Mouse (Mus musculus) spleen, adult 12 weeks (tissue): Measurements from ENCODE around the gene Espl1.

Source experiments
- DNase-seq: peaks from one replicate; pipeline ENCODE4 v3.0.0; 2022; ENCODE audit warnings: low spot score

Gene Espl1

DNA sequence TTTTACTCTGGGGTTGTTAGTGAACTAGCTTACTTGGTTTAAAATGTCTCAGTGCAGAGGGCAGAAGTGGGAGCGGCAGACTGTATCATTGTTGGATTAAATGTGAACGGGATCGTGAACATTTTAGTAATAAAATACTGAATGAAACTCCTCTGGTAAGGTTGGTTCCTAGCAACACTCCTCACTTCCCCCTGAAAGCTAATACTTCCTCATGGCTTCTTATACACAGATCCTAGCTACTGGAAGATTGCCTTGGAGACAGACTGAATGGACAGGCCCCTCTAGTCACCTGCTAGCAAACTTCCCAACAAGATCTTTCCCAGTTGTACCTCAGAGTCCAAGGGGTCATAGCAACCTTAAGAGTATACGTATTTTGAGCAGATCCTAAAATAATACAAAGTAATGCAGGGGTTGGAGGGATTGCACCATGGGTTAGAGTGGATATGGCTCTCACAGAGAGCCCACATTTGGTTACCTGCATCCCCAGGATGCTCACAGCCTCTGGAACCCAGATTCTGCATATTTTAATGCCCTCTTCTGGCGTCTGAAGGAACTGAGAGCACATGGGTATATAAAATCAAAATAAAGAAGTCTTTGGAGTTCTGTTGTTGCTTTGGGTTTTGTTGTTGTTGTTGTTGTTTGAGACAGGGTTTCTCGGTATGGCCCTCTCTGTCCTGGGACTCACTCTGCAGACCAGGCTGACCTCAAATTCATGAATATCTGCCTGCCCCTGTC, 21.9 kb upstream of the Espl1 start:
- DNase-seq = no peak

DNA sequence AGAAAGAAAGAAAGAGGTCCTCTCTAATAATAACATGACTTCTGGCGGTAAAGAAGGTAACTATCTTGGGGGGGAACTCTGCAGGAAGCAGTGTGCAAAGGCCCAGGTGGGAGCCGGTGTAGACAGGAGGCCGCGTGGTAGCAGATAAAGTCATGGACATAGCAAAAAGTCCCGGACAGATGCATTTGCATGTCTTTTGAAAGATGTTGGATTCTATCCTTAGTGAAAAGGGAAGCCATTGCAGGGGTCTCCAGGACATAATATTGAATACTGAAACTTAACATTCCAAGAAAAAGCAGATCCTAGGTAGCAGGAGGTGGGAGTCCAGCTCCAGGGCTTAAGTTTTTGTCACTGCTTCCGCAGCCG, 17.4 kb upstream of the Espl1 start:
- no peak for DNase-seq

DNA sequence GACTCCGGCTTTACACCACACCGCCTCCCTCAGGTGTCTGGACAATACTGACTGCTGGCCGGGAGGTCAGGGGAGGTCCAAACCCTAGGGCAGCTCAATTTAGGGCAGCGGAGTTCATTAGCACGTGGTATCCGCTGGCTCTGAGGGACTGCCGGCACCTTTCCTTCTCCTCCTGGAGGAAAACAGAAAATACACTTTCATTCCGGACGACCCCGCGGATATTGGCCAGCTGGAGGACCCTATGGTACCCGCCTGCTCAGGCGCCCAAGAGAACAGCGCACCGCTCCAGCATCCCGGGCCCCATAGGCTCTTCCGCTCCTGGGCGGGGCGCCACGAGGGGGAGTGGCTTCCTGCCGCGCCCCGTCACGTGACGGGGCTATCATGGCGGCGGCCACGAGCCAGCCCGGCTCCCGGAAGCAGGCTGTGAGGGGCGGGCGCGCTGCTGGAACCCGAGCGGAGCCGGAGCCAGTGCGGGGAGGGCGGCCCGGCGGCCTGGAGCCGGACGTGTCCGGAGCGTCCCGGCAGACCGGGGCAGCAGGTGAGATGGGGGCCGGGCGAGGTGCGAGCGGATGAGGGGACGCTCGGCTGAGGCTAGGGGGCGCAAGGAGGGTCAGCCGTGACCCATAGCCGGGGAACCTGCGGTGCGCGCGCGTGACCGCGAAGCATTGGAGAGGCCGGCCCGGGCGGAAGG, 16.8 kb upstream of the Espl1 start, which contains the start of gene Mfsd5:
Gene Mfsd5, plus strand, starts transcription at position 363 of the 691 bp plus-strand sequence.
- DNase-seq = peak; percentile 78

DNA sequence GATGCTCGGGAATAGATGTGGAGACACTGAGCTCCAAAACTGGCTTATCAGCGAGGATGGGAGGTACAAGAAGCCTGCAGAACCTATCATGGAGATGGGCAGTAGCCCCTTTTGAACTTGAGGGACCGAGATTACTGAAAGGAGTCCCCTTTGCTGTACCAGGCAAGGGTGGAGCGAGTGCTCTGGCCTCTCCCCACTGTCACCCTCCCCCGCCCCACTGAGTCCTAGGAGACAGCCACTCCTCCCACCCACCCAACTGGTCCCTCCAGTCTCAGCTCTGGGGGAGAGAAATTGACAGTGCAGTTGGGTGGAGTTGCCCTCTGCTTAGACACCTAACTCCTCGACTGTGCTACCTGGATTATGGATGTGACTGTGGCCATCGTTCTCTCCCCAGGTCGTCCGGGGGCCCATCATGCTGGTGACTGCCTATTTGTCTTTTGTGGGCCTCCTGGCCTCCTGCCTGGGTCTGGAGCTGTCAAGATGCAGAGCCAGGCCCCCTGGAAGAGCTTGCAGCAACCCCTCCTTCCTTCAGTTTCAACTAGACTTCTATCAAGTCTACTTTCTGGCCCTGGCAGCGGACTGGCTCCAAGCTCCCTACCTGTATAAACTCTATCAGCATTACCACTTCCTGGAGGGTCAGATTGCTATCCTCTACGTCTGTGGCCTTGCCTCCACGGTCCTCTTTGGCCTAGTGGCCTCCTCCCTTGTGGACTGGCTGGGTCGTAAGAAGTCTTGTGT, 16.1 kb upstream of the Espl1 start:
- no peak for DNase-seq

DNA sequence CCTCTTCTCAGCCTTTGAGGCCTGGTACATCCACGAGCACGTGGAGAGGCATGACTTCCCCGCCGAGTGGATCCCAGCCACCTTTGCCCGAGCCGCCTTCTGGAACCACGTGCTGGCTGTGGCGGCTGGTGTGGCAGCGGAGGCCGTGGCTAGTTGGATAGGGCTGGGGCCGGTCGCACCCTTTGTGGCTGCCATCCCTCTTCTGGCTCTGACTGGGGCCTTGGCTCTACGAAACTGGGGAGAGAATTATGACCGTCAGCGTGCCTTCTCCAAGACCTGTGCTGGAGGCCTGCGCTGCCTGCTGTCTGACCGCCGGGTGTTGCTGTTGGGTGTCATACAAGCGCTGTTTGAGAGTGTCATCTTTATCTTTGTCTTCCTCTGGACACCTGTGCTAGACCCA, 15.4 kb upstream of the Espl1 start:
- no peak for DNase-seq

DNA sequence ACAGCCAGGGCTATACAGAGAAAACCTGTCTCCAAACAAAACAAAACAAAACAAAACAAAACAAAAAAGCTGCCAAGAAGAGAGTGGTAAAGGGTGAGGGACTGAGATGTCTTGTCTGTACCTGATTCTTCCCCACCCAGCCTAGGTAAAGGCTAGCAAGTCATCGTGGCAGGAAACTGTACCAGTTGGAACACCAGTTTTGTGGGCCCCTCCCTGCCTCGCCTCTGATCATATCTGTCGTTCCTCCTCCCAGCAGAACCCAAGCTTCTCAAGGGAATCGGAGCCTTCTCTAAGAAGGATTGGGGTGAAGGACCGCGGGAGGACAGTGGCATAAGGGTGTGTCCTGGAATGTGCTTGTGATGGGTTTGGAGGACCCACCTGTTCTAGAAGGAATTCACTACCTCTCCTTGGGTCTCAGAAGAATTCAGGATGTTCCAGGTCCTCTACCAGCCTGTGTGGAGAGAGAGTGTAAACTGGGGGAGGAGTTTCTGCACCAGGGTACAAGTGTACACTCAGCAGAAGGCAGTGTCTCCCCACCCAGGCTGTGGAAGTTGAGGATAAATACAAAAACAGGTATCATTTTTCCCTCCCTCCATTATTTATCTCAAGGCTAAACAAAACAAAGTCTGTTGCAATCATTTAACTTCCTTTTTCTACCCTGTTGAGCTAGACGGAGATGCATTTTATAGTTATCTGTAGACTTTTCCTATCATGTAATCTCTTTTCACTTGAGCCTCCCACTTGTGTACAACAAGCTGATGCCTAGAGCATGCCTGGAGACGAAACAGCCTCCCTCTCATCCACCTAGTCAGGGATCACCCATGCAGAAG, 13.4 kb upstream of the Espl1 start:
- no peak for DNase-seq

DNA sequence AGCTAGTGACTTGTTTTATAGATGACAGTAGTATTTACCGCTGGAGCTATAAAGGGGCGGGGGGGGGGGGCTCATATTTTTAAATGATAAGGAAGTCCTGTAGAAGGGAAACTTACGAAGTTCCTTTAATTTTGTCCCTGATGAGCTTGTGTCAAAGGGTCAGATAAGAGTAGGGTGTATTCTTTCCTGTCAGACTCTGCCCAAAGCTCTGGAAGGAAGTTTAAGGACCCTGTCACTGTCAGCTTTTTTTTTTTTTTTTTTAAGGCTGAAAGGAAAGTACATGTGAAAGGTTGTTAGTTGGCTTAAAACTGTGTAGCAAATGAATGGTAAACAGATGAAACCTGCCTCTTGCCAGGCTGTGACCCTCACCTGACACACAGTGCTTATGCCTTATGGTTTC, 12.4 kb upstream of the Espl1 start:
- no peak for DNase-seq

DNA sequence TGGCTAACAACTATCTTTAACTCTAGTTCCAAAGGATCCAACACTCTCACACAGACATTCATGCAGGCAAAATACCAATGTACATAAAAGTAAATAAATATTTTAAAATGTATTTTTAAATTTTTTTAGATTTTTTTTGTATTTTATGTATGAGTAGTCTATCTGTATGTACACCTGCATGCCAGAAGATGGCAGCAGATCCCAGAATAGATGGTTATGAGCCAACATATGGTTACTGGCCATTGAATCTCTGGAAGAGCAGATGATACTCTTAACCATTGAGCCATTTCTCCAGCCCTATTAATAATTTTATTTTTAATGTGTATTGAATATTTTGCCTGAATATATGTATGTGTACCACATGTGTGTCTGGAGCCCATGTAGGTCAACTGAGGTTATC, 8.7 kb upstream of the Espl1 start:
- no peak for DNase-seq

DNA sequence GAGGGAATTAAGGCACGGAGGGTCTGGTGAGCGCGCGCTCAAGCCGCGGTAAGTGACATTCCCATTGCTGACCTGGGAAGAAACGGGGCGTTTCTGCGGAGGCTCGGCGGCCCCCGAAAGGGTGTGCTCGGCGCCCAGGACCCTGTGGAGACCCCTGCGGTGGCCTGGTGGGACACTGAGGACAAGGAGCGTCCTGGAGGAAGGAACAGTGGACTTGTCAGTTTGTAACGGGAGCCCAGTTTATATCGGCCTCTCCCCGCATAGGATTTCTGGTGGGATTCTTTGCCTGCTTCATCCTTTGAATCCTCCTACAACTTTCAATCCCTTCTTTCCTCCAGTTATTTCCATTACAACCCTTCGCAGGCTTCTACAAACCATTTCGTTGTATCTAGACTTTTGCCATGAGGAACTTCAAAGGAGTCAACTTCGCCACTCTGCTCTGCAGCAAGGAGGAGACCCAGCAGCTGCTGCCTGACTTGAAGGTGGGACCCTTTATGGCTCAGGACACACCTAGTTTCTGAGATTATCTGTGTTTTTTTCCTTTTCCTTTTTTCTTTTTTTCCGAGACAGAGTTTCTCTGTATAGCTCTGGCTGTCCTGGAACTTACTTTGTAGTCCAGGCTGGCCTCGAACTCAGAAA, 421 bp downstream of the Espl1 start:
- DNase-seq = no peak

DNA sequence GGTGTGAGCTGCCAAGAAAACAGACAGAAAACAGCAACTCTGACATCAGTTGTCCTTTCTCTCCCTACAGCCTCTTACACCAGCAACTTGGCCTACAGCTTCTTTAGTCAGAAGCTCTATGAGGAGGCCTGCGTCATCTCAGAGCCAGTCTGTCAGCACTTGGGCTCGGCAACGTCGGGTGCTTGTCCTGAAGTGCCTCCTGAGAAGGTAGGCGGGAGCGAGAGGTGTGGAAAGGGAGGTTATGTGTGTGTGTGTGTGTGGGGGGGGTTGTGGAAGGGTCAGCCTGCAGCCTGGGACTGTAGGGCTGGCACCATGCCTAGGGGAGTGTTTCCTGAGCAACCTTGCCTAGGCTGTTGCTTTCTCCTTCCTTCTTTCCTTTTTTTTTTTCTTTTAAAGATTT, 6.5 kb downstream of the Espl1 start:
- DNase-seq = no peak

DNA sequence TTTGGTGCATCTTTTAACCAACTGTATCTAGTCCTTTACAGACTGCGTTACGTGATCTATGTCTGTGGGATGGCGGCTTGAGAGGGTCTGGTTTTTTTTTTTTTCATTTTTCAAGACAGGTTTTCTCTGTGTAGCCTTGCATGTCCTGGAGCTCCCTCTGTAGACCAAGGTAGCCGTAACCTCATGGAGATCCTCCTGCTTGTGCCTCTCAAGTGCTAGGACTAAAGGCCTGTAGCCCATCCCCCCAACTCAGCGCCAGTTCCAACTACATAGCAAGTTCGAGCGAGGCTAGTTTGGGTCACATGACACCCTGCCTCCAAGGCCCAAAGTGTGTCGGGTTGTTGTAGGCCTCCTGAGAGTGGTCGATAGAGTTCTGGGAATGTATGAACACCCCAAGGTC, 12.7 kb downstream of the Espl1 start:
- DNase-seq = no peak

DNA sequence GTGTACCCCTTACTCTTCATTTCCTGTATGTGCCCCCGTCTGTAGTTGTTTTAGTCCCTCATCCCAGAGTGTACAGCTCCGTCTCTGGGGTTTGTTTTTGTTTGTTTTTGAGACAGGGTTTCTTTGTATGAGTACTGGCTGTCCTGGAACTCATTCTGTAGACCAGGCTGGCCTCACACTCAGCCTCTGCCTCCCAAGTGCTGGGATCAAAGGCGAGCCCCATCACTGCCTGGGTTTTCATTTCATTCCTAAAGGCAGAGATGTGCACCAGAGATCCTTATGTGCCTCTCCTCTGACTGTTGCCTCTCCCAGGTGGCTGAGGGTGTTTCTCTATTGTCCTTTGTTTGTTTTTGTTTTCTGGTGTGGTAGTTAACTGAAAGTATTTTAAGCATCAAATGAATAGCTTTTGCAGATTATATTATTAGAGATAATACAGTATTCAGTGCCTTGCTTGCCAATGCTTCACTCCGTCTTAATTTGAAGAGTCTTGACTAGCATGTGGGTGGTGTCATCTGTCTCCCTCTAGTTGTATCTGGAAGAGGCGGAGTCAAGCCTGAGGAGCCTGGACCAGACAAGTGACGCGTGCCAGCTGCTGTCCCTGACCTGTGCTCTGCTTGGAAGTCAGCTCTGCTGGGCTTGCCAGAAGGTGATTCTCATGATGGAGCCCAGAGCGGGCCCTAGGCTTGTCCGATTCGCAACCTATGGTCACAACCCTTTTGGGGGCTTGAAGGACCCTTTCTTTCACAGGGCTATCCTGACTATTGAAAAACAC, 14.2 kb downstream of the Espl1 start:
- no peak for DNase-seq

DNA sequence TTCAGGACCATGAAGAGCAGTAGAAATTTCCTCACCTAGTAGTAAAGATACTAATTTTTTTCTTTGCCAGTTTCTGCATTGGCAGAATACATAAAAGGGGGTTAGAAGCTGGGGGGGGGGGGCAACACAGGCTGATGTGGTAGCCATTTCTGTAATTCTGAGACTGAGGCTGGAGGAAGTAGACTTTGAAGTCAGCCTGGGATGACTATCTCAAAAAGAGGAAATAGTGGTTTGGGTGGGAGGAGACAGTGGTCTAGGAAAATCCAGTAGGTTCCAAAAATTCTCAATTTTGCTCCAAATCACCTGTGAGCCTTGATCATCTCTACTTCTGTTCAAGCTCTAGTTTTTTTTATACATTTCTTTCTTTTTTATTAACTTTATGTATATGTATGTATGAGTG, 15.4 kb downstream of the Espl1 start:
- no peak for DNase-seq

DNA sequence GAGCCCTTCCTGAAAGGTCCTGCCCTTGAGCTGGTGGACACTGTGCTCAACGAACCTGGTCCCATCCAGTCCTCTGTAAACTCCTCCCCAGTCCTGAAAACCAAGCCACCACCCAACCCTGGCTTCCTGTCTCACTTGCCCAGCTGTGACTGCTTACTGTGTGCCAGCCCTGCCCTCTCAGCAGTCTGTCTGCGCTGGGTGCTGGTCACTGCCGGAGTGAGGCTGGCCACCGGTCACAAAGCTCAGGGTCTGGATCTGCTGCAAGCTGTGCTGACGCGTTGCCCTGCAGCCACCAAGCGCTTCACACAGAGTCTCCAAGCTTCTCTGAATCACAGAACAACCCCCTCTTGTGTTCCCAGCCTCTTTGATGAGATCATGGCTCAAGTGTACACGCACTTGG, 19.2 kb downstream of the Espl1 start:
- no peak for DNase-seq

DNA sequence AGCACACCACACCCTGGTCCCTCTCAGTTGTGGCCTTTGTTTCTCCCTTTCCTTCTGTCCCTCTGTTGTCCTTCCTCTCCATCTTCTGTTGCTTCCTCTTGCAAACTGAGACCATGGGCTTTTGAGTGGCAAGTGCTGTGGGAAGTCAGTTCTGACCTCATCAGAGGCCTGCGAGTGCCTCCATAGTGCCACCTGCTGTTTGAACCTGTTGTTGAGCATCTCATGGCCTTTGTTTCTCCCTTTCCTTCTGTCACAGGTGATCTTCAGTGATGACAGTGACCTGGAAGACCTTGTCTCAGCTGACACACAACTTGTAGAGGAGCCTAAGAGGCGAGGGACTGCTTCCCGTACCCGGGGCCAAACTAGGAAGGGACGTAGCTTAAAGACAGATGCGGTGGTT, 20.2 kb downstream of the Espl1 start:
- peak; percentile 35 for DNase-seq

DNA sequence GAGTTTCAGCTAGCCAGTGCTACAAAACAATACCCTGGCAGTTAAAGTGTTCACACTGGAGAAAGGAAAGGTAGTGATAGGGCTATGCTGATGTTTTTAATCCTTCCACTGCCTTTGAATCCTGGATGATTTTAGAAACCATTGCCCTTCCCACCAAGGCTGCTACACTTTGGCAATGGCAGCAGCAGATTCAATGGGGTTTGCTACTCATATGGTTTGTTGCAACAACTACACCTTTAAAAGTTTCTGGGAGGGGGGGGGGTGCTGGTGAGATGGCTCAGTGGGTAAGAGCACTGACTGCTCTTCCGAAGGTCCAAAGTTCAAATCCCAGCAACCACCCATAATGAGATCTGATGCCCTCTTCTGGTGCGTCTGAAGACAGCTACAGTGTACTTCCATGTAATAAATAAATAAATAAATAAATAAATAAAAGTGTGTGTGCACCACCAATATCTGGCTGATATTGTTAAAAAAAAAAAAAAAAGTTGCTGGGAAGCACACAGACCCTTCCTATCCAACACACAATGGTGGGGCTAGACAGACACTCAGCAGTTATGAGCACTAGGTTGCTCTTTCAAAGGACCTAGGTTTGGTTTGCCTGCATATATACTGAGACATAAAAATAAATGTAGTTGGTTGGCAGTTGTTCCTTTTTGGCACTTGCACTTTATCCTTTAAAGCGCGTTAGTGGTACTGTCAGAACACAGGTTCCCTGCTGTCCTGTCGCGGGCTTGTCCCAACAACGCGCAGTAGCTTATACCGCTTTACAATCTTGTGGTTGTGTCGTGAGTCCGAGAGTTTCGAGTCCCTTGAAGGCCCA, 28.8 kb downstream of the Espl1 start:
- no peak for DNase-seq

DNA sequence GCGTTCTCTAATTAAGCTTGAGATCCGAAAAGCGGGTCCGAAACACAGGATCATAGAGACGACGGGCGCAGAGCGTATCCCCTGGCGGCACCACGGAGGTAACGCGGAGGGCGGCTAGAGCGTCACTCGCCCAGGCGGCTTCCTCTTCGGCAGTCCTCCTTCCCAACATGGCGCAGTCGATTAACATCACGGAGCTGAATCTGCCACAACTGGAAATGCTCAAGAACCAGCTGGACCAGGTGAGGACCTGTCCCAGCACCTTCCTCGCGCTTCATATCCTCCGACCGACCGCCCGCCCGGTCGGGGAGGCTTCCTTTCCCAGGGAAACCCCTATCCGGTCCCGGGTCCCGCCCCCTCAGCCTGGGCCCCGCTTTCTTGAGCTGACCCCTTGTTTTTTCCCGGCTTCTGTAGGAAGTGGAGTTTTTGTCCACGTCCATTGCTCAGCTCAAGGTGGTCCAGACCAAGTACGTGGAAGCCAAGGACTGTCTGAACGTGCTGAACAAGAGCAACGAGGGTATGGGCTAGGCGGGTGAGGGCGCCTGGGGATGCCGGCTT, 30.0 kb downstream of the Espl1 start, which contains the start of gene Pfdn5:
Gene Pfdn5, plus strand, starts transcription at position 95 of the 555 bp plus-strand sequence.
- peak; percentile 73 for DNase-seq

DNA sequence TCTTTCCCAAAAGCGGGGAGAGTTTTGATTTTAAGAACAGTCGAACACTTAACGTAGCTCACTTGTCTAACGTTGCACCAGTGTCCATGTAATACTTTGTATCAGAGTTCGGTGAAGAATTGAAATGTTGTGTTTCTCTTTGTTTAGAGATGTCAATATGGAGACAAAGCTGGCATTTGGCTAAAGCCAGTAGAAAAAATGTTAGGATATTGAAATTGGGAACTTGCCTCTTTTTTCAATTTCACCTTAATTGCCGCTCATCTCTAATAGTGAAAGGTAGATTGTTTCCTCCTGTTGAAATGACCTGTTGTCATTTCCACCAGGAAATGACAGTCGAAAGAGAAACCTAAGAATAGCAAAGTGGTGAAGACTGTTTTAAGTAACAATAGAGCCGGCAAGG, 30.8 kb downstream of the Espl1 start:
- no peak for DNase-seq

DNA sequence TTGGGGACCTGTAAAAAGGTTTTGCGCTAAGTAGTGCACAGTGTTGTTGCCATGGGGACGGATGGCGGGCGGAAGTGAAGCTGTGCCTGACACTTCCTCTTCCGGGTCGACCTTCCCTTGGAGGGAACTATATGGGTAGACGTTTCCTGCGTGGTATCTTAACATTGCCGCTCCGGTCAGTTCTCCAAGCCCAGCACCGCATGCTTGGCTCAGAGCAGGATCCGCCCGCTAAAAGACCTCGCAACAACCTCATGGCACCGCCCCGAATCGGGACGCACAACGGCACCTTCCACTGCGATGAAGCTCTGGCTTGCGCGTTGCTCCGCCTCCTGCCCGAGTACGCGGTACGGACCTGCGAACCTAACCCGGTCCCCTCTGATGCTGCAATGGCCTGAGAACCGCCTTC, 35.5 kb downstream of the Espl1 start, which contains the start of gene Myg1:
Gene Myg1, plus strand, starts transcription at position 100 of the 406 bp plus-strand sequence.
- peak; percentile 70 for DNase-seq

DNA sequence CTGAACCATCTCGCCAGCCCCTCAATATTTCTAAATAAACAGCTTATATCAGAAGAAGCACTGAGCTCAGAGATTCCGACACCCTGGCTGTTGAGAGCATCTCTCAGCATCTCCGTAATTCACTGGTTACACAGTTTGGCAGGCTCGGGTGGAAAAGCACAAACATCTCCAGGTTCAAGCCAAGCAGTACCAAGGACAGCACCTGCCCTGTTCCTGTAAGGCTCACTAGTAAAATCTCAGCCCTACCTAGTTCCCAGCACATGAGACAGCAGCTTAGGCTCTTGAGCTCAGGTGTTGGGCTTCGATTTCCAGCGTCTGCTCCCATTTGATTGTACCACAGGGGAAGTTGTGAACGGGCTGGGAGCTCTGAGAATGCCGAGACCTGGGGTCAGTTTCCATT, 39.2 kb downstream of the Espl1 start:
- DNase-seq = no peak
